Mouse (Mus musculus) embryonic facial prominence, embryonic 14.5 days (tissue): Measurements from ENCODE around the gene Cops2. TPM values are rescaled to one million over a fixed set of nuclear protein-coding genes. Genes with fewer than 3 reads are reported as not detected.

Experiments used
- ATAC-seq: fragments of 200-750 bp; cut with Nextera tagmentation; 2 replicates; pipeline ENCODE4 v1.8.0; 2017; ENCODE audit warnings: low read depth, moderate number of reproducible peaks, moderate TSS enrichment
- DNase-seq: peaks from one replicate; pipeline ENCODE4 v3.0.0-alpha.2; 2015; ENCODE audit warnings: low spot score
- H3K27ac ChIP-seq: fragments of 300-500 bp; sonication (generic); replicated peaks from 2 replicates; pipeline ENCODE4 v1.5.1; 2014; ENCODE audit warnings: low read depth, mild to moderate bottlenecking, low read length, moderate library complexity
- H3K27me3 ChIP-seq: fragments of 300-500 bp; sonication (generic); replicated peaks from 2 replicates; pipeline ENCODE4 v1.6.1; 2014; ENCODE audit warnings: low read length; ENCODE audit not compliant: control insufficient read depth, insufficient read depth
- H3K36me3 ChIP-seq: fragments of 300-500 bp; sonication (generic); 2 replicates; pipeline ENCODE4 v1.6.1; 2014; ENCODE audit warnings: low read length, mixed read lengths; ENCODE audit not compliant: control insufficient read depth, insufficient read depth
- H3K4me1 ChIP-seq: fragments of 300-500 bp; sonication (generic); 2 replicates; pipeline ENCODE4 v1.6.1; 2014; ENCODE audit warnings: antibody characterized with exemption, low read length; ENCODE audit not compliant: control insufficient read depth, insufficient read depth
- H3K4me2 ChIP-seq: fragments of 300-500 bp; sonication (generic); 2 replicates; pipeline ENCODE4 v1.6.1; 2014; ENCODE audit warnings: low read depth, mild to moderate bottlenecking, low read length, moderate library complexity, mixed read lengths
- H3K4me3 ChIP-seq: fragments of 300-500 bp; sonication (generic); 2 replicates; pipeline ENCODE4 v1.5.1; 2014; ENCODE audit warnings: low read depth, mild to moderate bottlenecking, low read length
- H3K9ac ChIP-seq: fragments of 300-500 bp; sonication (generic); 2 replicates; pipeline ENCODE4 v1.6.1; 2014; ENCODE audit warnings: low read depth, mild to moderate bottlenecking, low read length, moderate library complexity, mixed read lengths
- H3K9me3 ChIP-seq: fragments of 300-500 bp; sonication (generic); 2 replicates; pipeline ENCODE4 v1.6.1; 2016; ENCODE audit warnings: low read length; ENCODE audit not compliant: control insufficient read depth
- WGBS: fragments of 180-500 bp; shearing (Covaris S2); extraction: QIAGEN DNeasy Blood & Tissue Kit; methylation state at CpG from one replicate; pipeline ENCODE4 v1.1.7; 2014; 5-methylcytosine and 5-hydroxymethylcytosine counted together
- polyA plus RNA-seq: library from polyadenylated mRNA; unstranded; fragments of >200 nt; fragmentation: Nextera tagmentation; extraction: Ambion mirVana; gene quantifications from 2 replicates; pipeline ENCODE4 v1.2.1, GENCODE M21; 2014

The Cops2 gene
- polyA plus RNA-seq, 1 experiment from 2014 or later: 90.0 TPM

DNA sequence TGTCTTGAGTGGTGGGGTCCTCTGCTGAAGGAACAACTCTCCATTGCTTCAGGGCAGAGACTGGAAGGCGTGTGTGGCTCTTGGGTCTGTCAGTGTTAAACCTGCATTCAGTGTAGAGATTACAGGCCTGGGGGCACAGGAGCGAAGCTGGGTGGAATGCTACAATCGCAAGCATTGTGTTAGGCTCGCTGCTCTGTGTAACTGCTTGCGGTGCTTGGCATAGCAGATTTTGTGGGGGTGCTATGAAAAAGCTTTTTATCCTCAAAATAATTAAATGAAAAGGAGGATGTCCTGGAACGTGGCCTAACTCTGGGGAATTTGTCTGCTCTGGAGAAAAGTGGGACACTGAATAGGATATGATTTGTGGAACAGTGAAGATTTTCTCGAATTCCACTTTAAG lies 49.4 kb downstream of the Cops2 start:
- Histone ChIP-seq H3K4me1 (0 out of 2 replicates have a peak, but pooled peaks cover 7% of the 10 kb centered on the region), H3K27me3 (no peaks in the 10 kb centered on the region), H3K4me2 (no peak overlapping the region), H3K27ac (no peak overlapping the region), H3K9me3 (0 out of 2 replicates have a peak, but pooled peaks cover 5% of the 10 kb centered on the region), H3K36me3 (no peaks in the 10 kb centered on the region), H3K9ac (no peak overlapping the region), H3K4me3 (no peak overlapping the region)
- WGBS: 42% methylated on average over 7 of the region's 7 CpGs
- DNase-seq (peak; percentile 50), ATAC-seq (0 out of 2 replicates have a peak, but pooled peaks have one; percentile 26)

DNA sequence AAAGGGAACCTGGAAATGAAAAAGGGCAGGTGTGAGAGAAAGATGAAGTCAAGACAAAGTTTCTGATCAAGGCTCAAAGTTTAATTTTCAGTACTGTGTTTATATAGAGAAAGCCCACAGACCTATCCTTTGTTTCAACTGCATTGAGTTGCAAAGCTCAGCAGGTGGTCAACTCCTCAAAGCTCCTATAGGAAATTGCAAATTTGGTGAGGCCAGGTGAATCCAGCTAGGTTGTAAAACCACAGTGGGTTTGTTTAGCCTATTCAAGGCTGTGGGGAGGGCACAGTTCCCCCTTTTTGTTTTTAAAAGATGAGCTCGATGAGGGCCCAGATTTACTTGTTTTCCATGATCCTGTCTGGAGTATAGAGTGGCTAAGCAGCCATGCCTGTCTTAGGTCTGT lies 53.1 kb downstream of the Cops2 start:
- DNase-seq (no peak), ATAC-seq (no peak)
- Histone ChIP-seq H3K4me2 (no peak overlapping the region), H3K4me3 (no peak overlapping the region), H3K27ac (no peak overlapping the region), H3K9ac (no peak overlapping the region), H3K4me1 (peaks cover 7% of the 10 kb centered on the region; the same call in 1 of the 2 replicates), H3K27me3 (no peaks in the 10 kb centered on the region), H3K9me3 (0 out of 2 replicates have a peak, but pooled peaks cover 5% of the 10 kb centered on the region), H3K36me3 (no peaks in the 10 kb centered on the region)
- 44% methylated on average over 1 of the region's 1 CpGs for WGBS

DNA sequence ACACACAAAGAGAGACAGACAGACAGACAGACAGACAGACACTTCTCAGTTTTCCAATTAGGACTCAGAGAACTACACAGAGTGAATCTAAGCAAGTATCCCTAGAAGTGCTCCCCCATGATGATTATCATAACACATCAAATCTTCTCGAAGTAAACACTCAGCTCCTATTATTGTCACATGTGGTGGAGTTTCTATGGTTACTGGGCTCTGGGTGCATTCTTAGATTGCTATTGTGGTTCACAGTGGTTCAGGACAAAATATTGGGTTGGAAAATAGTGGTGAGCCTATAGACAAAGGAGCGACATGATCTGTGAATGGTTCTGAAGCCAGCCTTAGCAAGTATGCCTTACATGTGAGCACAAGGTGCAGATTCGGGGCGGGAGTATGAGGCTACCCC lies 57.0 kb downstream of the Cops2 start:
- Histone ChIP-seq H3K9ac (no peak overlapping the region), H3K27me3 (no peaks in the 10 kb centered on the region), H3K4me3 (no peak overlapping the region), H3K4me2 (no peak overlapping the region), H3K9me3 (0 out of 2 replicates have a peak, but pooled peaks cover 5% of the 10 kb centered on the region), H3K27ac (no peak overlapping the region), H3K36me3 (no peaks in the 10 kb centered on the region), H3K4me1 (no peaks in the 10 kb centered on the region; the same call in 1 of the 2 replicates)
- 0 out of 2 replicates have a peak, but pooled peaks have one; percentile 37 for ATAC-seq
- 74% methylated on average over 4 of the region's 4 CpGs for WGBS
- peak; percentile 25 for DNase-seq

DNA sequence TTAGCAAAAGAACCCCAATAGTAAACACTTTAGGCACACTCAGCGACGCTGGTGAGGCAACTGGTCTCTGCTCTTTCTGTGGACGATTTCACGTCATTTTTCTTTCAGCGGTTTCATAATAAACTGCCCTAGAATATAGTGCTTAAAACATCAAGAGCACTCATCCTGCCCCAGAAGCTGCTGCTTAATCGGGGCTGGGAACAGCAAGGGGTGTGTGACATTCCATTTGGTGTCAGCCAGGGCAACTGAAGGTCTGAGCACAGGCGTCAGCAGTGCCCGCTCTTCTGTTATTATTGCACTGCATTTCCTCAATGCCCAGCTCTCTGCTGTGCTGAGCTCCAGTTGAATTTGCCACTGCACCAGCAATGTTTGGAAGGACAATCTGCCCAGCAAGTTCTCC lies 57.9 kb downstream of the Cops2 start:
- 58% methylated on average over 8 of the region's 8 CpGs for WGBS
- DNase-seq (no peak), ATAC-seq (no peak)
- Histone ChIP-seq H3K4me1 (no peaks in the 10 kb centered on the region; the same call in 1 of the 2 replicates), H3K4me2 (no peak overlapping the region), H3K4me3 (no peak overlapping the region), H3K27me3 (no peaks in the 10 kb centered on the region), H3K36me3 (no peaks in the 10 kb centered on the region), H3K27ac (no peak overlapping the region), H3K9me3 (no peaks in the 10 kb centered on the region), H3K9ac (no peak overlapping the region; the same call in 1 of the 2 replicates)

DNA sequence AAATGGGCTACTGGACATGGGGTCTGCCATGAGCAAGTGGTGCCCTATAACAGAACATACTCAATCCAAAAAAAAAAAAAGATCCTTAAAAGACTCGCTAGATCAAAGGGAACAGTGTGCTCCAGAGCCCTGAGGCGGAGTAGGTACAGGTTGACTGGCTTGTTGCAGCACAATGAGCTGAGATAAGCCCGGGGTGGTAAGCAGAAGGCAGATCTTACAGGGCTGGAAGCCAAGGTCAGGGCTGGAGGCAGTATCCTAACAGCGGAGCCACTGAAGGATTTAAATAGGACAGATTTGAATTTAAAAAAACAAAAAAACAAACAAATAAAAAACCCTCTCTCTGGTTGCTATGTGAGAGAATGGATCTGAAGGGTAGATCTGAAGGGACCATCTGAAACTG lies 58.5 kb downstream of the Cops2 start:
- Histone ChIP-seq H3K27me3 (no peaks in the 10 kb centered on the region), H3K4me3 (no peak overlapping the region), H3K9me3 (no peaks in the 10 kb centered on the region), H3K9ac (no peak overlapping the region), H3K4me1 (no peaks in the 10 kb centered on the region; the same call in 1 of the 2 replicates), H3K36me3 (no peaks in the 10 kb centered on the region), H3K4me2 (no peak overlapping the region), H3K27ac (no peak overlapping the region)
- 68% methylated on average over 4 of the region's 4 CpGs for WGBS
- ATAC-seq: no peak
- no peak for DNase-seq

DNA sequence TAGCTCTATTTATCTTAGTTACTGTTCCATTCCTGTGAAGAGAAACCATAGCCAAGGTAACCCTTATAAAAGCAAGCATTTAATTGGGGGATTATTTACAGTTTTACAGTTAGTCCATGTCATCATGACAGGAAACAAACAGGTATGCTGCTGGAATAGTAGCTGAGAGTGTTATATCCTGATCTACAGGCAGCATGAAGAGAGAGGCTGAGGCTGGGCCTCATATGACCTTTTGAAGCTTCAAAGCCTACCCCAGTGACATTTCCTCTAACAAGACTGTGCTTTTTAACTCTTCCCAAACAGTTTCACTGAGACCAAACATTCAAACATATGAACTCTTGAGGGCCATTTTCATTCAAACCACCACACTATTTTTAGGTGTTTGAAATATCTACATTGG lies 61.1 kb downstream of the Cops2 start:
- Histone ChIP-seq H3K36me3 (no peaks in the 10 kb centered on the region), H3K4me2 (no peak overlapping the region), H3K9ac (no peak overlapping the region), H3K4me3 (no peak overlapping the region), H3K4me1 (no peaks in the 10 kb centered on the region; the same call in 1 of the 2 replicates), H3K9me3 (no peaks in the 10 kb centered on the region), H3K27ac (no peak overlapping the region), H3K27me3 (no peaks in the 10 kb centered on the region)
- no peak for DNase-seq
- ATAC-seq: no peak

DNA sequence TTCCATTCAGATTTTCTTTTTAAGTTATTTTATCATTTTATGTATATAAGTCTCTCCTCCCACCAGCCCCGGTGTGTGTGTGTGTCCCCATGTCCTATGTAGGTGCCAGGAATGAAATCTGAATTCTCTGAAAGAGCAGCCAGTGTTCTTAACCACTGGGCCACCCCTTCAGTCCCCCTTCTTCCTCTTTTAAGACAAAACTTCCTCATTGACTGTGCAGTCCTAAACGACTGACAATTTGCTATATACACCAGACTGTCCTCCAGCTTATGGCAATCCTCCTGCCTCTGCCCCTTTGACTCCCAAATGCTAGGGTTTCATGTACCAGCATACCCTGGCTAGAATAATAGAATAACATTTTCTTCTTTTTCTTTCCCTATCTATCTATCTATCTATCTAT lies 63.8 kb downstream of the Cops2 start:
- no peak overlapping the region for H3K4me3 ChIP-seq
- H3K4me2 ChIP-seq: no peak overlapping the region
- H3K4me1 ChIP-seq: no peaks in the 10 kb centered on the region
- WGBS: 70% methylated on average over 2 of the region's 2 CpGs
- no peaks in the 10 kb centered on the region for H3K27me3 ChIP-seq
- DNase-seq (no peak), ATAC-seq (no peak)
- H3K27ac ChIP-seq: no peak overlapping the region
- no peaks in the 10 kb centered on the region for H3K36me3 ChIP-seq
- H3K9me3 ChIP-seq: no peaks in the 10 kb centered on the region
- H3K9ac ChIP-seq: no peak overlapping the region

DNA sequence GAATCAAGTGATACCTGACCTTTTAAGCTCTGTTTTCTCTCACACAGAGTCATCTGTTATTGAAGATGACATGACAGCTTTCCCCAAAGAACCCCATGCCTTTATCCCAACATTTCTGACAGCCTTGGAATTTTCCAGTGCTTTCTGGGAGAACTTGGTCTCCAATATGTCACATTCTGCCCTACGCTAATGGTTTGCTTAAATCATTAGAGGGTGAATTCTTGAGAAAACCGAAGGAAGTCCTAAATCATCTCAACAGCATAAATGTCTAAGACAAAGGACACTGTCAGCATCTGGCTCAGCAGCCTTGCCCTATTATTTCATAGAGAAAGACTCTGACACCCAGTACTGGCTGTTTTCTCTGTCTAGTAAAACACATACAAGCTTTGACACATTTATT lies 64.8 kb downstream of the Cops2 start:
- ATAC-seq (no peak), DNase-seq (no peak)
- Histone ChIP-seq H3K27me3 (no peaks in the 10 kb centered on the region), H3K4me1 (no peaks in the 10 kb centered on the region), H3K27ac (no peak overlapping the region), H3K4me2 (no peak overlapping the region), H3K36me3 (no peaks in the 10 kb centered on the region), H3K9ac (no peak overlapping the region), H3K4me3 (no peak overlapping the region), H3K9me3 (no peaks in the 10 kb centered on the region)
- 69% methylated on average over 2 of the region's 2 CpGs for WGBS

DNA sequence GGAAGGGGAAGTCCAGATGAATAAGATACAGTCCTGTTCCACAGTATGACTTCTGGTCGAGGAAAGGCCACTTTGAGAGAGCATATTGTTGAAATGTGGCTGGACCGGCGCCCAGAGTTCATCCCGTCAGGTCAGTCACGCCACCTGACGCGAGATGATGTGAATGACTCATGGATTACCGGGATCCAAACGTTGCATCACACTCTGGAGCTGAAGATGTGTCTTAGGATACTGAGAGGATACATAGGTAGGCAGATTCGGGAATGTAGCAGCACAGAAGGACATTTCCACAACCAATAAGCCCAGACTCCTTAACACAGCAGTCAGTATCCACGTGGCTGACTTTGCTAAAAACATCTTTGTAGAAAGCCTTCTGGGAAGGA lies 66.1 kb downstream of the Cops2 start:
- no peak overlapping the region for H3K27ac ChIP-seq
- H3K9me3 ChIP-seq: no peaks in the 10 kb centered on the region
- DNase-seq (no peak), ATAC-seq (no peak)
- H3K4me3 ChIP-seq: no peak overlapping the region
- no peaks in the 10 kb centered on the region for H3K36me3 ChIP-seq
- no peak overlapping the region for H3K4me2 ChIP-seq
- H3K27me3 ChIP-seq: no peaks in the 10 kb centered on the region
- 83% methylated on average over 11 of the region's 11 CpGs for WGBS
- no peaks in the 10 kb centered on the region for H3K4me1 ChIP-seq
- no peak overlapping the region for H3K9ac ChIP-seq
